Mouse (Mus musculus) liver, postnatal 0 days (tissue): ENCODE measurements at regions not wholly inside any gene's neighbourhood (a gene's known extent, or its start where the extent isn't known, plus 50 kb on each side); places are given as distances from the start of the nearest gene placed in this dataset.

Experiments
- ATAC-seq: fragments of 200-750 bp; cut with Nextera tagmentation; 2 replicates; pipeline ENCODE4 v1.8.0; 2017; ENCODE audit warnings: mild to moderate bottlenecking, moderate library complexity
- DNase-seq: peaks from one replicate; pipeline ENCODE4 v3.0.0-alpha.2; 2016
- H3K27ac ChIP-seq: fragments of 300-500 bp; sonication (generic); 2 replicates; pipeline ENCODE4 v1.5.1; 2014; ENCODE audit warnings: antibody characterized with exemption, moderate library complexity, mild to moderate bottlenecking, low read depth
- H3K27me3 ChIP-seq: fragments of 300-500 bp; sonication (generic); 2 replicates; pipeline ENCODE4 v1.6.1; 2014; ENCODE audit warnings: low read length, control low read depth, mixed read lengths; ENCODE audit not compliant: insufficient read depth
- H3K36me3 ChIP-seq: fragments of 300-500 bp; sonication (generic); replicated peaks from 2 replicates; pipeline ENCODE4 v1.6.1; 2014; ENCODE audit warnings: mild to moderate bottlenecking, control low read depth, low read length, moderate library complexity, mixed read lengths; ENCODE audit not compliant: insufficient read depth
- H3K4me1 ChIP-seq: fragments of 300-500 bp; sonication (generic); 2 replicates; pipeline ENCODE4 v1.6.1; 2014; ENCODE audit warnings: antibody characterized with exemption, mild to moderate bottlenecking, control low read depth; ENCODE audit not compliant: insufficient read depth
- H3K4me2 ChIP-seq: fragments of 300-500 bp; sonication (generic); 2 replicates; pipeline ENCODE4 v1.6.1; 2014; ENCODE audit warnings: low read depth, mild to moderate bottlenecking, low read length, moderate library complexity, mixed read lengths
- H3K4me3 ChIP-seq: fragments of 300-500 bp; sonication (generic); 2 replicates; pipeline ENCODE4 v1.5.1; 2014; ENCODE audit warnings: low read depth, low read length
- H3K9ac ChIP-seq: fragments of 300-500 bp; sonication (generic); replicated peaks from 2 replicates; pipeline ENCODE4 v1.6.1; 2014; ENCODE audit warnings: mild to moderate bottlenecking, moderate library complexity
- H3K9me3 ChIP-seq: fragments of 300-500 bp; sonication (generic); 2 replicates; pipeline ENCODE4 v1.6.1; 2016; ENCODE audit warnings: mild to moderate bottlenecking, control low read depth, low read length, mixed read lengths
- CTCF ChIP-seq: sonication (generic); IDR thresholded peaks from 2 replicates; pipeline ENCODE4 v1.5.1; 2016; ENCODE audit warnings: antibody characterized with exemption, low read depth
- EP300 ChIP-seq: IDR thresholded peaks from 2 replicates; pipeline ENCODE4 v1.6.1; 2016; ENCODE audit warnings: antibody characterized with exemption, low read depth, mild to moderate bottlenecking
- WGBS: fragments of 180-500 bp; shearing (Covaris S2); extraction: QIAGEN DNeasy Blood & Tissue Kit; methylation state at CpG from one replicate; pipeline ENCODE4 v1.1.7; 2014; ENCODE audit not compliant: insufficient replicate concordance; 5-methylcytosine and 5-hydroxymethylcytosine counted together

DNA sequence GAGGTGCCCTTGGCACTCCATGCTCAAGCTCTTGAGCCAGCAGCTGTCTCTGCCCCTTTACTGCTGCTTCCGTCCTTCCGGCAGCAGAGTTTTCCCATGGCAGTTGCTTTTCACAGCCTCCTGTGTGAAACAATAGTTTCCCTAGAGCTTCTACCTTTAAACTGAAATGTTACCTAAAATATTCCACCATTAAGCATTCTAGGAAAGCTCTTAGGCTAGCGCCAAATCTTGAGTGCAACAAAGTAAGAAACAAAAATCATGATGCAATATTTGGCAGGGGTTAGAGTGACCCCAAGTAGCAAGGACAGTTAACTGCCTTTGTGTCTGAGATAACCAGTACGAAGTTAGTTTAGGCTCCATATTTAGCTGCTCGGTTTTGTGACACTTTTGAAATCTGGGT, 830.3 kb upstream of the Tenm2 start:
- H3K4me3 ChIP-seq = no peak overlapping the region
- no peaks in the 10 kb centered on the region for H3K4me1 ChIP-seq
- TF ChIP-seq CTCF = no peak
- no peak for TF ChIP-seq EP300
- H3K4me2 ChIP-seq = no peak overlapping the region
- no peaks in the 10 kb centered on the region for H3K36me3 ChIP-seq
- DNase-seq = no peak
- no peaks in the 10 kb centered on the region for H3K9me3 ChIP-seq
- no peak overlapping the region for H3K9ac ChIP-seq
- no peak for ATAC-seq
- H3K27me3 ChIP-seq = no peaks in the 10 kb centered on the region
- 74% methylated on average over 5 of the region's 5 CpGs for WGBS
- H3K27ac ChIP-seq = no peak overlapping the region

DNA sequence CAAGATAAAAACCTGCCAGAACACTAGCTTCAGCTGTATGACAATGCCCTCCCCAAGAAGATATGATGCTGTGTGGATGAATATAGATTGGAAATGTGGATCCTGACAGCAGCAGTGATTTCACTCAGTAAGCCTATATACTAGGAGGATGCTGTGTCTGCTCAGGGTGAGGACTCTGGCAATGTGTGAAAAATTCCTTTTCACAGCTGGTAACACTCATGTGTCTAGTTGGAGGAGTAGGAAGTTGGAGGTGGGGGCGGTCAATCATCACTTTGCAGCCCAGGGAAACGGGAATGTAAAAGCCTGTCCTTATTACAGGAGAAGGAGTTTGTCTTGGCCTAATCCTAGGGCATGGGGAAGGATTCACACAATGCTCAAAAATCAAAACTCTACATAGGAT, 824.3 kb upstream of the Tenm2 start:
- DNase-seq = no peak

DNA sequence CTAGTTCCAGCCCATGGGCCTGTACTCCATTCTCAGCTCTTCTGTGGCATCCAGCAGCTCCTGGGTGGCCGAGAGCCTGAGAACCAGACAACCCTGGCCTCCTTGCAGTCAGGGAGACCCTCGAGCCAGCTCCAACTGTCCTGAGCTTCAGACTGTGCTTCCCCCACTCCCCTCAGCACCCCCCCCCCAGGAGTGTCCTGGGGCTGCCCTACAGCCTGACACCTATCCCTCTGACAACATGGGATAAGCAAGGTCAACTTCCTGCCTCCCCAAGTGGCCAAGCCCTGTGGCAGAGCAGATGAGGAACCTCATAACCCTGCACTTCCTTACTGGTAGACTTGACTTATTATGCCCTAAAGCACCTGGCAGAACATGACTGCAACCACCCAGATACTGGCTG, 823.1 kb upstream of the Tenm2 start:
- no peaks in the 10 kb centered on the region for H3K4me1 ChIP-seq
- no peaks in the 10 kb centered on the region for H3K27me3 ChIP-seq
- no peak for ATAC-seq
- no peak overlapping the region for H3K4me3 ChIP-seq
- TF ChIP-seq EP300 (no peak), CTCF (no peak)
- no peak overlapping the region for H3K9ac ChIP-seq
- no peak for DNase-seq
- WGBS = 59% methylated on average over 2 of the region's 2 CpGs
- H3K27ac ChIP-seq = no peak overlapping the region
- no peaks in the 10 kb centered on the region for H3K36me3 ChIP-seq
- no peaks in the 10 kb centered on the region for H3K9me3 ChIP-seq
- no peak overlapping the region for H3K4me2 ChIP-seq

More for the DNA sequence above, 824.3 kb upstream of the Tenm2 start:
- H3K9me3 ChIP-seq = no peaks in the 10 kb centered on the region
- TF ChIP-seq CTCF (no peak), EP300 (no peak)
- H3K4me3 ChIP-seq = no peak overlapping the region
- H3K27me3 ChIP-seq = no peaks in the 10 kb centered on the region
- ATAC-seq = no peak
- WGBS = 69% methylated on average over 2 of the region's 2 CpGs
- H3K9ac ChIP-seq = no peak overlapping the region
- H3K4me1 ChIP-seq = no peaks in the 10 kb centered on the region
- H3K27ac ChIP-seq = no peak overlapping the region
- no peak overlapping the region for H3K4me2 ChIP-seq
- no peaks in the 10 kb centered on the region for H3K36me3 ChIP-seq

DNA sequence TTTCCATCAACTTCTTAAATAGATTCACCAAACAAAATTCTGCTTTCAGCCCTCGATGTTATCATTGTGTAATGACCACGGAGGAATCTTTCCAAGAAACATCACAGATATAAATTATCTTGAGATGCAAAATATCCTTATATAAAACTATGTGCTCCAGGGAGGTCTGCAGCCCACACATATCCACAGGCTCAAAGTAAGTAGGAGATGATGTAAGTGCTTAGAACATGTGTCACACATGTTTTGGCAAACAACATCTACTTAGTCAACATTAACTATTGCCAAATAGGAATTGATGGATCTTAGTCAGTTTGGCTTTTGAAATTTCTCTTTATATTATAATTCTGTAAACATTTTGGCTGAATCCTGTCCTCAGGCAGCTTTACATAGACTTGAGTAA, 800.8 kb upstream of the Tenm2 start:
- DNase-seq (no peak), ATAC-seq (no peak)
- no peak for TF ChIP-seq CTCF
- no peak for TF ChIP-seq EP300
- WGBS = 70% methylated on average over 2 of the region's 2 CpGs
- no peaks in the 10 kb centered on the region for H3K36me3 ChIP-seq
- H3K9me3 ChIP-seq = no peaks in the 10 kb centered on the region
- H3K4me1 ChIP-seq = no peaks in the 10 kb centered on the region
- no peaks in the 10 kb centered on the region for H3K27me3 ChIP-seq
- no peak overlapping the region for H3K9ac ChIP-seq
- no peak overlapping the region for H3K27ac ChIP-seq
- H3K4me2 ChIP-seq = no peak overlapping the region
- no peak overlapping the region for H3K4me3 ChIP-seq

DNA sequence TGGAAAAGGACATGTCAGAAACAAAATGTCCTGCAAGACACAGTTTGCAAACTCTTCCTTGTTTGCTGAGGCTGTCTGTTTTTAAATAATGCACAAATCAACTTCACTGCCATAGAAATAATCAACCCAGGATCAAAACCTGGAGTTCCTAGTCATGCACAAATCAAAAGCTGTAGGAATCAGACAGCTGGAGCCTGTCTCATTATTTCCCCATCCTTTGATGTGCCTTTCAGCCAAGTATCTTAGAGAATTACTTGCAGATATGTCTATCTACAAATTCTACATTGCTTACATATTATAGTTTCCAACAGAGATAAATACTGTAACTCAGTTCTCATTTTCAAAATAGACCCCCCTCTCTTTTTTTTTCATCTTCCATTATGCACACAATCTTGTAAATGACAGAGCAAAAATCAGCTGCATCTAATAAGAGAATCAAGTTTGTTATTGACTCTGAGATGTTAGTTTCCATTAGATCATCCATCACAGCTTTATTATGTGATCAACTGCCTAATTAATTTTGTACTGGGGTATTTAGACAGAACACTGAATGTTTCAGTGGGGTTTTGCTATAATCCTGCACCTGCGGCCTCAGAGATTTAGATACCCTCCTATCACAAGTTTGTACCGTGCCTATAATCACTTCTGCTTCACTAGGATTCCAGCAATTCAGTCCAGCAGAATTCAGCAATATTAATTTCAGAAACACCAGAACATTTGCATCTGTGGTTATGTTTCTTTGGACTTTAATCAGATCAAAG, 798.9 kb upstream of the Tenm2 start:
- Histone ChIP-seq H3K4me1 (no peaks in the 10 kb centered on the region), H3K36me3 (no peaks in the 10 kb centered on the region), H3K27ac (no peak overlapping the region), H3K9me3 (no peaks in the 10 kb centered on the region), H3K4me3 (no peak overlapping the region), H3K9ac (no peak overlapping the region), H3K27me3 (no peaks in the 10 kb centered on the region), H3K4me2 (no peak overlapping the region)
- DNase-seq (no peak), ATAC-seq (no peak)
- no peak for TF ChIP-seq EP300
- no peak for TF ChIP-seq CTCF
- WGBS = 68% methylated on average over 2 of the region's 2 CpGs

DNA sequence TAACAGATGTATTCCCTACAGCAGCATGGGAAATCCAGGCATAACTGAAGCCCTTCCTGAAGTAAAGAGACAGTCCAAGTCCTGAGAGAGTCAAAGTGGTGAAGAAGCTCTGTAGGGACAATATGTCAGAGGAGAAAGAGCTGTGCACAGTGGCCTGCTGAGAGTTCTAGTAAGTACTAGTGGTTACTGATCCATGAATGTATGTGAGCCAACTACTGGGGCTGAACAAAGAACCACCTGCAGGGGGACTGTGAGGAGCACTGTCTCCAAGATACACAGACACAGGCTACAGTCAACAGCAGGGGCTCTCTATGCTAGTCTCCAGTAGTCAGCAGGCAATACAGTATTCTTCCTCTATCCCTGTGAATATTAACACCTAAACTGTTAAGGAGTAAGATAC, 785.9 kb upstream of the Tenm2 start:
- no peaks in the 10 kb centered on the region for H3K36me3 ChIP-seq
- no peaks in the 10 kb centered on the region for H3K27me3 ChIP-seq
- no peak overlapping the region for H3K9ac ChIP-seq
- ATAC-seq (no peak), DNase-seq (no peak)
- no peak for TF ChIP-seq CTCF
- TF ChIP-seq EP300 = no peak
- no peak overlapping the region for H3K4me2 ChIP-seq
- no peak overlapping the region for H3K27ac ChIP-seq
- no peaks in the 10 kb centered on the region for H3K4me1 ChIP-seq
- H3K4me3 ChIP-seq = no peak overlapping the region
- H3K9me3 ChIP-seq = no peaks in the 10 kb centered on the region

DNA sequence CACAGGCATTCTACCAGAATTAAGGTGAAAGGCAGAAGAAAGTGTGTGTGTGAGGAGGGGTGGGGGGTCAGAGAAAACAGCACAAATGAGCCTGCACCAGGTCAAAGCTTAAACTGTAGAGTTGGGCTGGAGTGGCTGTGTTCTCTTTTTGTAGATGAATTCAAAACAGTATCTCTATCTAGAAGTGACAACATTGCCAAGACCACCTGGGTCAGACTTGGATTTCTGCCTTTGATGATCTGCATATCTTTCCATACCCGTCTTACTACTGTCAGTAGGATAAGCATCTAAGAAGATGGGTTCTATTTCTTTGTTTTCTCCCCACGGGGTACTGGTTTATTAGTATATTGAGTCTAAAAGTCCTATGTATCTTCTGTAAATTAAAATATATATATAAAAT, 742.4 kb upstream of the Tenm2 start:
- Histone ChIP-seq H3K4me3 (no peak overlapping the region), H3K27ac (no peak overlapping the region), H3K4me1 (no peaks in the 10 kb centered on the region), H3K36me3 (no peaks in the 10 kb centered on the region), H3K27me3 (no peaks in the 10 kb centered on the region), H3K9ac (no peak overlapping the region), H3K9me3 (no peaks in the 10 kb centered on the region), H3K4me2 (no peak overlapping the region)
- TF ChIP-seq EP300 (no peak), CTCF (no peak)
- WGBS = 74% methylated on average over 2 of the region's 2 CpGs
- ATAC-seq (no peak), DNase-seq (no peak)
